ENCODE assay signal across 8 mouse cellular contexts in genomic region chr7:18990601-18991295, GRCm38 (mm10). TPM values are rescaled to one million over a fixed set of nuclear protein-coding genes. Genes with fewer than 3 reads are reported as not detected.
DNase-seq lines count a peak whose midpoint lies in the region; ATAC-seq and TF ChIP-seq lines count a peak whose summit lies in the region.

Gene Mypop, plus strand, starts transcription at chr7:18991245.

- H3K27me3 ChIP-seq in embryonic facial prominence, embryonic 13.5 days, result peaks cover 30% of the 10 kb centered on the region
- no peaks in the 10 kb centered on the region for H3K27me3 ChIP-seq in kidney, adult 2 months (replicated peaks; ENCODE audit: control insufficient read depth, insufficient read depth, low read length)
- peaks cover 44% of the 10 kb centered on the region for H3K27me3 ChIP-seq in limb, embryonic 12.5 days
- no peaks in the 10 kb centered on the region for H3K27me3 ChIP-seq in midbrain, embryonic 15.5 days (replicated peaks)
- peaks cover 8% of the 10 kb centered on the region for H3K27me3 ChIP-seq in spleen, adult 2 months (ENCODE audit: control insufficient read depth, insufficient read depth, low read length)

- peak within 1 kb of the TSS; percentile 59 for H3K4me3 ChIP-seq in embryonic facial prominence, embryonic 13.5 days
- peak within 1 kb of the TSS; percentile 64 for H3K4me3 ChIP-seq in kidney, adult 2 months (ENCODE audit: insufficient read depth, low read depth, low read length)
- H3K4me3 ChIP-seq in limb, embryonic 12.5 days (replicated peaks), result peak within 1 kb of the TSS; percentile 56
- H3K4me3 ChIP-seq in midbrain, embryonic 15.5 days, result peak within 1 kb of the TSS; percentile 61
- H3K4me3 ChIP-seq in spleen, adult 2 months (ENCODE audit: extremely low read depth, insufficient read depth, insufficient read length), result peak within 1 kb of the TSS; percentile 48

- WGBS in embryonic facial prominence, embryonic 13.5 days, result under 1% methylated on average over 37 of the region's 37 CpGs
- WGBS in kidney, adult 2 months, result under 1% methylated on average over 37 of the region's 37 CpGs
- WGBS in limb, embryonic 12.5 days, result under 1% methylated on average over 37 of the region's 37 CpGs
- under 1% methylated on average over 37 of the region's 37 CpGs for WGBS in midbrain, embryonic 15.5 days
- WGBS in spleen, adult 2 months, result under 1% methylated on average over 37 of the region's 37 CpGs

- H3K9me3 ChIP-seq in embryonic facial prominence, embryonic 13.5 days, result no peaks in the 10 kb centered on the region
- H3K9me3 ChIP-seq in limb, embryonic 12.5 days, result no peaks in the 10 kb centered on the region
- no peaks in the 10 kb centered on the region for H3K9me3 ChIP-seq in midbrain, embryonic 15.5 days

- peak within 1 kb of the TSS; percentile 84 for H3K27ac ChIP-seq in embryonic facial prominence, embryonic 13.5 days
- peak within 1 kb of the TSS; percentile 61 for H3K27ac ChIP-seq in kidney, adult 2 months (ENCODE audit: insufficient read depth, low read depth, low read length)
- peak within 1 kb of the TSS; percentile 84 for H3K27ac ChIP-seq in limb, embryonic 12.5 days
- H3K27ac ChIP-seq in midbrain, embryonic 15.5 days, result peak within 1 kb of the TSS; percentile 87
- H3K27ac ChIP-seq in spleen, adult 2 months (ENCODE audit: insufficient read depth, low read length), result no peak within 1 kb of the TSS

- DNase-seq in 3134 (ENCODE audit: extremely low read depth, insufficient read length, low spot score), result peak; percentile 94
- DNase-seq in adrenal gland, postnatal 36 days, result peak; percentile 100
- peak; percentile 99 to 100 for DNase-seq in heart, adult 18-20 months
- DNase-seq in kidney, adult 2 months, result peak; percentile 100
- peak; percentile 99 to 100 for DNase-seq in spleen, adult 2 months (ENCODE audit: low read depth in 1 of 2, low spot score in 2 of 2)

- peaks cover 28% of the 10 kb centered on the region for H3K4me1 ChIP-seq in embryonic facial prominence, embryonic 13.5 days
- H3K4me1 ChIP-seq in kidney, adult 2 months (ENCODE audit: control insufficient read depth, insufficient read depth, low read length), result peaks cover 3% of the 10 kb centered on the region; the same call in 1 of the 2 replicates
- peaks cover 15% of the 10 kb centered on the region; the same call in 1 of the 2 replicates for H3K4me1 ChIP-seq in limb, embryonic 12.5 days (replicated peaks)
- H3K4me1 ChIP-seq in midbrain, embryonic 15.5 days, result peaks cover 46% of the 10 kb centered on the region
- peaks cover 10% of the 10 kb centered on the region for H3K4me1 ChIP-seq in spleen, adult 2 months (ENCODE audit: control insufficient read depth, insufficient read depth, insufficient read length)

- H3K36me3 ChIP-seq in embryonic facial prominence, embryonic 13.5 days, result peaks cover 11% of the 10 kb centered on the region
- H3K36me3 ChIP-seq in kidney, adult 2 months (ENCODE audit: control insufficient read depth, insufficient read depth, low read length), result no peaks in the 10 kb centered on the region
- H3K36me3 ChIP-seq in limb, embryonic 12.5 days, result peaks cover 8% of the 10 kb centered on the region; the same call in 1 of the 2 replicates
- no peaks in the 10 kb centered on the region for H3K36me3 ChIP-seq in midbrain, embryonic 15.5 days (replicated peaks)
- peaks cover 8% of the 10 kb centered on the region for H3K36me3 ChIP-seq in spleen, adult 2 months (ENCODE audit: control insufficient read depth, insufficient read depth, low read length)

- peak within 1 kb of the TSS; percentile 75 for H3K9ac ChIP-seq in embryonic facial prominence, embryonic 13.5 days
- peak within 1 kb of the TSS; percentile 63 for H3K9ac ChIP-seq in limb, embryonic 12.5 days (replicated peaks)
- H3K9ac ChIP-seq in midbrain, embryonic 15.5 days, result peak within 1 kb of the TSS; percentile 73

- peak; percentile 23 for TF ChIP-seq POLR2A in kidney, adult 2 months (IDR thresholded peaks at IDR 0.05; ENCODE audit: low read depth, low read length)
- TF ChIP-seq POLR2A in spleen, adult 2 months (IDR thresholded peaks at IDR 0.05; ENCODE audit: low read depth, low read length), result peak; percentile 17; the same call in 1 of the 2 replicates

- peak within 1 kb of the TSS; percentile 89 for H3K4me2 ChIP-seq in embryonic facial prominence, embryonic 13.5 days
- H3K4me2 ChIP-seq in limb, embryonic 12.5 days, result peak within 1 kb of the TSS; percentile 84
- H3K4me2 ChIP-seq in midbrain, embryonic 15.5 days, result peak within 1 kb of the TSS; percentile 91

- TF ChIP-seq CTCF in kidney, adult 2 months (conservative IDR thresholded peaks at IDR 0.05; ENCODE audit: insufficient read depth, insufficient read length, low read depth, low read length), result no peak
- no peak for TF ChIP-seq CTCF in spleen, adult 2 months (IDR thresholded peaks at IDR 0.05; ENCODE audit: extremely low read depth, insufficient read depth, insufficient read length, insufficient replicate concordance)

- peak; percentile 90 for ATAC-seq in embryonic facial prominence, embryonic 13.5 days (ENCODE audit: insufficient number of reproducible peaks, insufficient read depth, low FRiP score, low TSS enrichment, low read depth)
- ATAC-seq in limb, embryonic 12.5 days (ENCODE audit: insufficient number of reproducible peaks, insufficient read depth, low FRiP score, low TSS enrichment, low read depth), result peak; percentile 92
- peak; percentile 93 for ATAC-seq in midbrain, embryonic 15.5 days (replicated peaks)

RNA-seq across cellular contexts. Expression of gene Mypop, which starts in this region (rescaled TPM):
- total RNA-seq in adrenal gland, postnatal 36 days (2021), result 10 to 100 TPM; 10.3 to 12.2 TPM
- polyA plus RNA-seq in embryonic facial prominence, embryonic 13.5 days (2015; fragmentation: Nextera tagmentation; extraction: Ambion mirVana), result 6.0 and 6.7 TPM in 2 replicates
- total RNA-seq in heart, adult 18-20 months (2021), result 1 to 10 TPM; 3.6 to 4.0 TPM
- polyA plus RNA-seq in kidney, adult 2 months (2012; rRNA removed), result 7.6 and 8.7 TPM in 2 replicates
- 6.4 and 6.5 TPM in 2 replicates for polyA plus RNA-seq in limb, embryonic 12.5 days (2016; fragmentation: Nextera tagmentation; extraction: Ambion mirVana)
- polyA plus RNA-seq in midbrain, embryonic 15.5 days (2015; fragmentation: Nextera tagmentation; extraction: Ambion mirVana), result 5.8 and 6.2 TPM in 2 replicates
- polyA plus RNA-seq in spleen, adult 2 months (2012; rRNA removed), result 2.5 and 4.0 TPM in 2 replicates
